Mouse (Mus musculus): Measurements from ENCODE around the gene Cyp26b1.

Cyp26b1 gene

GRCm38 (mm10) chr6:84593693-84594092 lies at the start of gene Cyp26b1:
Gene Cyp26b1, minus strand, starts transcription at chr6:84593908.
- in situ Hi-C loops (cut with MseI, MboI): loop anchor here (25.0 kb wide), 1 partner anchor 181 kb away; no protein-coding TSS in a partner anchor

DNA sequence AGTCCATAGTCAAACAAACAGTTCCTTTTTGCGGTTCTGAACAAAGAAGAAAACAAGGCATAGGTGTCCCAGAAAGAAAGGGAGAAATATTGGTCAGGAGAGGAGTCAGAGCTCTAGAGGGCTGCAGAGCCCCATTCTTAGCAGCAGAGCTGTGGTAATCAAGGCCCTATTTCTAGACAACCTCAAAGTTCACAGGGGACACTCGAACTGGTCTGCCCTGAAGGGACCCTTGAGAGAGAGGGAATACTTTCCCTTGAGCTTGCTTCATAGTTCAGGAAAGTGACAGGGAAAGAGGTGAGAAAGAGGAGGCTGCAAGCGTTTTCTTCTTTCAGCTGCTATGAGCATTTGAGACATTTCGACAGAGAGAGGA lies 47.3 kb upstream of the Cyp26b1 start:
- in situ Hi-C loops (cut with MseI, MboI): no loop called here

GRCm38 (mm10) chr6:84640324-84641061 lies 46.8 kb upstream of the Cyp26b1 start:
- in situ Hi-C loops (cut with MseI, MboI): no loop called here

- in situ Hi-C loops (cut with MseI, MboI): no loop called here
These were observed 44.5 kb upstream of the Cyp26b1 start for GRCm38 (mm10) chr6:84638206-84638605.

DNA sequence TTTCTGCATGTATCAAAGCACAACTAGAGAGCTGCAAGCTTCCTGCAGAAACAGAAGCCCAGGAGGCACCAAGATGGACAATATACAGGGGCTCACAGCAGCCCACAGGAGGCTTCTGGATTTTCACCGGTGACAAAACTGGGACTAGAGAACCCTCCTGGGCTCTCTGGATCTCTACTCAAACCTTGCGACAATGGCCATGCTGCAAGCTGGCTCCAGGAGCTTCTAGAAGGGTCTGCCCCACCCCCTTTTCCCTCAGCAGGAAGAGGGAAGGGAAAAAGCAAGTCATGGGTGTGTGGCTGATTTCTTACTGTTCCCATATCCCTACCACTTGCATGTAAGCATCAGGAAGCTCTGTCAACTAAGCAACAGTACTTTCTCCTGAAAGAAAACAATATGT lies 37.9 kb upstream of the Cyp26b1 start:
- in situ Hi-C loops (cut with MseI, MboI): no loop called here

GRCm38 (mm10) chr6:84630276-84630675 lies 36.6 kb upstream of the Cyp26b1 start:
- in situ Hi-C loops (cut with MseI, MboI): no loop called here

- in situ Hi-C loops (cut with MseI, MboI): no loop called here
These were observed 35.1 kb upstream of the Cyp26b1 start for GRCm38 (mm10) chr6:84628831-84629230.

DNA sequence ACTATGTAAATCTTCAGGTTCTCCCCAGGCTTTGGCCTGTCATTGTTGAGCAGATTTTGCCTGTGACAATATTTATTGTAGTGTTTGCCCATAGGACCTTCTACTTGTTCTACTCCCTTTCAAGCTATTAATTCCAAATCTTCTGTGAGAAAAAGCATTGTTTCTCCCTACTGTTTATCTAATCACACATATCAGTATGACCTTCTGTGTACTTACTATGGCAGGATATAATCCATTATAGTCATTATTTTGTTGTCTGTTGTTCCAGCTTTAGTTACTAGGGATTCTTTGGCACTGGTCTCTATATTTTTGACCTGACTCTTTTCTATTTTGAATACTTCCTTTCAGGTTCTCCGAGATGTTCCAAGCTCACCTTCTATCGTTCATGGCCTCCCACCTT lies 32.7 kb upstream of the Cyp26b1 start:
- in situ Hi-C loops (cut with MseI, MboI): no loop called here

DNA sequence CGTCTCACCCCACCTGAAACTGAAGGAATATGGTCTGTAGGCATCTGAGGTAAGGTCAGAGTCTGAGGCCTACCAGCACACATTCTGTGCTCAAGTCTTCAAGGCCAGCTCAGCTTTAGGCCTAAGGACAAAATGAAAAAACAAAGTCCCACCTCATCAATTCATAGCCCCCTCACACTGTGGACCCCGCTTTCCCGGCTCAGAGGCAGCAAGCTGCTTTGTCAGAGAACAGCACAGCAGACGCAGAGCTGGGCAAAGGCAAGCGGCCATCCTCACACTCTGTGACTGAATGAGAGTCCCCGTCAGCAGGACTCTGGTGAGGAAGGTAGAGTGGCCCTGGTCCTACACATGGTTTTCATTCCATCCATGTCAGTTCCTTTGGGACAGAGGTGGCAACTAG lies 25.5 kb upstream of the Cyp26b1 start:
- in situ Hi-C loops (cut with MseI, MboI): no loop called here

DNA sequence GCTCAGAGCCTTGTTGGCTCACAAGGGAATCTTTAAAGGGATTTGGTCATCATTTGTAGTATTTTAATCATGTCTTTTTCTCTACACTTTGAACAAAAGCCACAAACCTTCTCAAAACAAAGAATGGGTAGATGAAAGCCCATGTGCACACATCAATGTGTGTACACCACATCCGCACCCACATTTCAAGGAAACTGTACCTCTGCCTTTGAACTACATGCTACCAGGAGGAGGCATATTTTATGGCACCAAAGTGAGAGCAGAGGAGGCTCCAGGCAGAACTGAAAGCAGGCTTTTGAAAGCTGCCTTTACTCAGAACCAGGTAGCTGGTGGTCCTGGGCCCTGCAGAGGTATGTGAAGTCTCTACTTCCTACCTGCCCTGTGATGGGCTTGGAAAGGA lies 23.3 kb upstream of the Cyp26b1 start:
- in situ Hi-C loops (cut with MseI, MboI): no loop called here

- in situ Hi-C loops (cut with MseI, MboI): no loop called here
These were observed 22.9 kb upstream of the Cyp26b1 start for GRCm38 (mm10) chr6:84616586-84616985.

DNA sequence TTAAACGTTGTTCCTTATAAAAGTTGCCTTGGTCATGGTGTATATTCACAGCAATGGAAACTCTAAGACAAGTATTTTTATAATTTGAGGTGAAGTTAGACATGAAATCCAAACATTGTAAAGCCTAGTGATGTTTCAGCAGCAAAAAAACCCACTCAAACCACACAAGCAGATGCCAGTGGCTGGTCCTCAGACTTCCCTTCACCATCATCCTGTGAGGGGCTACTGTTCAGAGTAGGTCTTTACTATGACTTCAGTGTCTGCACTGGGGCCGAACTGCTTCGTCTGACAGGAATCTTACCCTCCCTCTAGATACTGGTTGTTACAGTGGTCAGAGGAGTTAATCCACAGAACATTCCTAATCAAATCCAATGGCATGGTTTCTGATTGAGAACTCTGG lies 19.9 kb upstream of the Cyp26b1 start:
- in situ Hi-C loops (cut with MseI, MboI): no loop called here

- in situ Hi-C loops (cut with MseI, MboI): no loop called here
These were observed 7.6 kb upstream of the Cyp26b1 start for GRCm38 (mm10) chr6:84601136-84601889.

GRCm38 (mm10) chr6:84599296-84599695 lies 5.6 kb upstream of the Cyp26b1 start:
- in situ Hi-C loops (cut with MseI, MboI): loop anchor here (25.0 kb wide), 1 partner anchor 187 kb away; no protein-coding TSS in a partner anchor

DNA sequence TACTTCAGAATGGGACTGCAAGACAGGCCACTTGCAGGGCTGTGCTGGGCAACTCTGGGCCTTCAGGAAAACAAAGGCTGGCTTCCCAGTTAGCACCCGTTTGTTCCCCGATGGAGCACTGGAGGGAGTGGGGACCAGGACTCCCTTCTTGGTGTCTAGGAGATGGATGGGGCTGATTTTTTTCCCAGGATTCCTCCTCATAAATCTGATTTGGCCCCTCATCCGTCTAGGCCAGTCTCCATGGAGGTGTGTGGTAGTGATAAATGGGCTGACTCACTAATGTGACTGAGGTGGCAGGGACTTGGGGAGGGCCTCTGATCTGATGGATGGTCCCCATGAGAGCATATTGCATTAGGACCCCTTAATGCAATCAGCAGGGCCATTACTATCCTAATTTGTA lies 5.0 kb upstream of the Cyp26b1 start:
- in situ Hi-C loops (cut with MseI, MboI): loop anchor here (25.0 kb wide), 1 partner anchor 186 kb away; no protein-coding TSS in a partner anchor

DNA sequence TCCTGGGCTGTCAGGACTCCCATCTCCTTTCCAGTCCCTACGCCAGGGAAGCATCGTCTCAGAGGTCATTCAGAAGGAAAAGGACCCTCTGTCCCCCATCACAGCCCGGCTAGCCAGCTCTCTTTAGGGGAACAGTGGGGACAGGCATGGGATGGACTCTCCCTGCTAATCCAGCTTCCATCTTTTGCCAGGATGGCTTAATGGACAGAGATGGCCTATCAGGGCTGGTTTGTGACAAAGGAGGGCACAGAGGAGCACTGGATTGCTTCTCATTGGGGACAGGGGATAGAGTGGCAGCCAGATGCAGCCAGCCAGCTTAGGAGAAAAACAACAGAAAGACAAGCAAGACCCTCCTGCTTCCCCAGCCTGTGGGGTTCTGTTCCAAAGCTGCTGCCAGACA lies 918 bp upstream of the Cyp26b1 start:
- in situ Hi-C loops (cut with MseI, MboI): loop anchor here (25.0 kb wide), 1 partner anchor 182 kb away; no protein-coding TSS in a partner anchor

GRCm38 (mm10) chr6:84590961-84591745 lies 2.6 kb downstream of the Cyp26b1 start:
- in situ Hi-C loops (cut with MseI, MboI): loop anchor here (25.0 kb wide), 1 partner anchor 179 kb away; no protein-coding TSS in a partner anchor

DNA sequence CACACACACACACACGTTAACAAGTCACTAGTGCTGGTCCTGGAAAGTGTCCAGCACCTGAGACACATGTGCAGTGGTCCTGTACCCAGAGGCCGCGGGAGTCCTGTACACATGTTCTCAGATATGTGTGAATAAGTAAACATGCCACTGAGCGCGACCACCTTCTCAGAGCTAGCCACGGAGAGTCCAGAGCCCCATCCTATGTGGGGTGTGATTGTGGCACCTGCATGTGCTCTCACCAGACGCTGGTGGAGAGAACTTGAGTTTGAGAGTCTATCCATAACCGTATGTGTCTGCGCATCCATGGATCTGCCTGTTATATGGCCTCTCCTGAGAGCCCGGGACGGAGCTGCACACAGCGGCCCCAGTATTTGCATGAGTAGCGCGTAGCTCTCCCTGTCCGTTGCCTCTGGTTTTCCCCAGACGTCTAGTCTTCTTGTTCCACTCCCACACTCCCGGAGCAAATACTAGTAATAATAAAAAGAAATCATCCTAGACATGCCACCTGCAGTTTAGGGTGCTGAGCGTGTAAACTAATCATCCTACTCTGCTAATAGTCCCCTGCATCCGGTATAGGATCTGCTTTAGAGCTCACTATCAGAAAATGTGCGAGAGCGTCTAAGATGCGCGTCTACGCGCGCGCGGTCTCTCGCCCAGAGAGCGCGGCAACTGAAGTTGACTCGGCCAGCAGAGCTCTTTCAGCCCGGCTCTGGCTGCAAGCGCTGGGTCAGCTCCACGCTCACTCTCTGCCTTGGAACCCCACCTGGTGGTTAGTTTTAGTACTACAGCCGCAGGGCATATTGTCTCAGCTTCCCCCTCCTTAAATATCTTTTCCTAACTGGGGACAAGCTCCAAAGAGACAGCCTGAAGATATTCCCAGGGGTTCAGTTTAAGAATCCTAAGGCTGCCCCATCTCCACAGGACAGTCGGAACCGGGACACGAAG lies 3.7 kb downstream of the Cyp26b1 start:
- in situ Hi-C loops (cut with MseI, MboI): loop anchor here (25.0 kb wide), 1 partner anchor 178 kb away; no protein-coding TSS in a partner anchor

DNA sequence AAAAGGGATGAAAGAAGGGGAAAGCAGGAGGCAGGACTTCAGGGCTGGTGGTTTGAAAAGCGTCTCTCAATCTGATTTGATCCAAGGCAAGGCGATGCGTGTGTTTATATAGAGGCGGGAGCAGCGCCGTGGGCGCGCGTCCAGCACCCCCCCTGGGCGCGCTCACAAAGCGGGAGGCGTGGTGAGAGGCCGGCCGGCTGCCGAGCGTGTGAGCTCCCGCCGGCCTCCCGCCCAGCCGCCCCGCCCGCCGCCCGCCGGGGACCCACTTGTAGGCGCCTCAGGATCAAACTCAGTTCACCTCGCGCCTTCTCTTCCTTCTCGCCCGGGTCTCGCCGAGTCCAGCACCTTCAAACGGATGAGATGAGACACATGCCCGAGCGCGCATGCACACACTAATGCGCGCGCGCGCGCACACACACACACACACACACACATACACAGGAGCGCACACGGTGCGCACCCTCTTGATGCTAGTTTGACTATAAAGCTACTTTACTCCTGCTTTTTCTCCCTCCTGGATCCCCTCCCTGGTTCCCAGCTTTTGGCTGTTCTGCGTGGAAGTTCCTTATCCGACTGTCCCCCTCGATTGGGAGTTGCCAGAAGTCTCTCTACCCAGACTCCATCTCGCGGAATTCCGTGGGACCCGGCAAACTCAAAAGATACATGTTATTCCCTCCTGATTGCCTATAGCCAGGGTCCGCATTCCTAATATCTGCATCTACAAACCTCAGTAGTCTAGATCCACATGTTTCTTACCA lies 4.6 kb downstream of the Cyp26b1 start:
- in situ Hi-C loops (cut with MseI, MboI): loop anchor here (25.0 kb wide), 1 partner anchor 177 kb away; no protein-coding TSS in a partner anchor

Measured in mouse trophoblast stem cell (cell line).